Mouse (Mus musculus): Measurements from ENCODE around the gene Tmem9.

GRCm38 (mm10) chr1:135972576-135972975 lies 35.4 kb upstream of the Tmem9 start:
- no peak for TF ChIP-seq POLR2A (IDR thresholded peaks at IDR 0.05; ENCODE audit: low read depth, low read length)
- TF ChIP-seq CTCF (IDR thresholded peaks at IDR 0.05; ENCODE audit: extremely low read depth, insufficient read depth, insufficient read length, insufficient replicate concordance), result no peak
